Mouse (Mus musculus): ENCODE measurements around the gene Gm3327. TPM values are rescaled to one million over a fixed set of nuclear protein-coding genes. Genes with fewer than 3 reads are reported as not detected.

The Gm3327 gene
- not detected for polyA plus RNA-seq (2017; shearing (Covaris generic))

GRCm38 (mm10) chr14:44123551-44123950 is at the start of gene Gm3327:
Gene Gm3327 (plus strand): TSS chr14:44123851.

GRCm38 (mm10) chr14:44102354-44102753 is 21.3 kb upstream of the Gm3327 start, which contains the start of gene Ear2:
Gene Ear2 (plus strand): TSS chr14:44102654.

Other genes with a start within 250 kb of the Gm3327 start
- not detected for gene Ear1, start 248.3 kb upstream of the Gm3327 start, polyA plus RNA-seq (2017; shearing (Covaris generic))
- not detected for gene Ear10, start 200.3 kb upstream of the Gm3327 start, polyA plus RNA-seq (2017; shearing (Covaris generic))
- gene Gm8113, start 198.5 kb upstream of the Gm3327 start, polyA plus RNA-seq (2017; shearing (Covaris generic)), result 0.18 TPM
- not detected for gene Ang5, start 166.8 kb upstream of the Gm3327 start, polyA plus RNA-seq (2017; shearing (Covaris generic))
- not detected for gene Ang6, start 121.6 kb upstream of the Gm3327 start, polyA plus RNA-seq (2017; shearing (Covaris generic))
- gene Ear2, start 21.2 kb upstream of the Gm3327 start, polyA plus RNA-seq (2017; shearing (Covaris generic)), result 1.3 TPM
- not detected for gene Gm8212, start 73.8 kb downstream of the Gm3327 start, polyA plus RNA-seq (2017; shearing (Covaris generic))
- gene 4930503E14Rik, start 89.4 kb downstream of the Gm3327 start, polyA plus RNA-seq (2017; shearing (Covaris generic)), result not detected
- not detected for gene Gm8220, start 161.7 kb downstream of the Gm3327 start, polyA plus RNA-seq (2017; shearing (Covaris generic))
- gene Gm5930, start 214.7 kb downstream of the Gm3327 start, polyA plus RNA-seq (2017; shearing (Covaris generic)), result not detected
- gene Gm8229, start 241.5 kb downstream of the Gm3327 start, polyA plus RNA-seq (2017; shearing (Covaris generic)), result not detected